Mouse (Mus musculus): ENCODE measurements at regions not wholly inside any gene's neighbourhood (a gene's known extent, or its start where the extent isn't known, plus 50 kb on each side); places are given as distances from the start of the nearest gene placed in this dataset.

GRCm38 (mm10) chr6:26490321-26490720 is 681.3 kb upstream of the Pot1a start:
- no peak for DNase-seq (ENCODE audit: low read depth, low spot score)

- DNase-seq (ENCODE audit: low read depth, low spot score) = peak; percentile 8
Measured at GRCm38 (mm10) chr6:26484451-26484850, 675.4 kb upstream of the Pot1a start.

GRCm38 (mm10) chr6:26441133-26441875 is 632.3 kb upstream of the Pot1a start:
- no peak for DNase-seq (ENCODE audit: low read depth, low spot score)

- no peak for DNase-seq (ENCODE audit: low read depth, low spot score)
Measured at GRCm38 (mm10) chr6:26440445-26440844, 631.4 kb upstream of the Pot1a start.
